Mouse (Mus musculus): ENCODE data around the gene Gm26992. TPM values are rescaled to one million over a fixed set of nuclear protein-coding genes. Genes with fewer than 3 reads are reported as not detected.
A peak's percentile ranks its signal among the peaks of the same experiment; 100 is the strongest.
"Not testable (repeated sequence)": the region's sequence is repeated elsewhere in the genome, so short reads cannot be mapped to it uniquely, and the experiment has no call there.

Gm26992 gene
- not detected for total RNA-seq (2021)
- long read RNA-seq, result 0 reads

GRCm38 (mm10) chrX:103421710-103422109 lies at the start of gene Gm26992:
TSS of gene Gm26992 (plus strand) at chrX:103422010.
- no peak for DNase-seq (ENCODE audit: low spot score in 2 of 2)

- no peak for DNase-seq (ENCODE audit: low spot score in 2 of 2)
Observed at GRCm38 (mm10) chrX:103374250-103374649, 47.6 kb upstream of the Gm26992 start.

- no peak for DNase-seq (ENCODE audit: low spot score in 2 of 2)
Observed at GRCm38 (mm10) chrX:103384528-103384927, 37.3 kb upstream of the Gm26992 start.

- no peak for DNase-seq (ENCODE audit: low spot score in 2 of 2)
Observed at GRCm38 (mm10) chrX:103388131-103388530, 33.7 kb upstream of the Gm26992 start.

GRCm38 (mm10) chrX:103393841-103394240 lies 28.0 kb upstream of the Gm26992 start:
- DNase-seq (ENCODE audit: low spot score in 2 of 2), result no peak

GRCm38 (mm10) chrX:103405021-103405420 lies 16.8 kb upstream of the Gm26992 start:
- DNase-seq (ENCODE audit: low spot score in 2 of 2), result no peak

- DNase-seq (ENCODE audit: low spot score in 2 of 2), result no peak
Observed at GRCm38 (mm10) chrX:103414167-103414566, 7.6 kb upstream of the Gm26992 start, which contains the start of gene Tsx. TSS of gene Tsx (plus strand) at chrX:103414467.

- DNase-seq (ENCODE audit: low spot score in 2 of 2), result no peak
Observed at GRCm38 (mm10) chrX:103427677-103428076, 5.9 kb downstream of the Gm26992 start.

GRCm38 (mm10) chrX:103432293-103432692 lies 10.5 kb downstream of the Gm26992 start:
- no peak for DNase-seq (ENCODE audit: low spot score in 2 of 2)

- no peak for DNase-seq (ENCODE audit: low spot score in 2 of 2)
Observed at GRCm38 (mm10) chrX:103438023-103438422, 16.2 kb downstream of the Gm26992 start.

- DNase-seq (ENCODE audit: low spot score in 2 of 2), result peak in 1 of 2 experiments; percentile 40
Observed at GRCm38 (mm10) chrX:103440803-103441202, 19.0 kb downstream of the Gm26992 start.

- peak; percentile 5 to 27 for DNase-seq (ENCODE audit: low spot score in 2 of 2)
Observed at GRCm38 (mm10) chrX:103443755-103444154, 21.9 kb downstream of the Gm26992 start.

GRCm38 (mm10) chrX:103447539-103448169 lies 25.8 kb downstream of the Gm26992 start:
- peak; percentile 3 to 22 for DNase-seq (ENCODE audit: low spot score in 2 of 2)

GRCm38 (mm10) chrX:103448429-103448828 lies 26.6 kb downstream of the Gm26992 start:
- not testable (repeated sequence) for DNase-seq (ENCODE audit: low spot score in 2 of 2)

GRCm38 (mm10) chrX:103448943-103449722 lies 27.3 kb downstream of the Gm26992 start:
- DNase-seq (ENCODE audit: low spot score in 2 of 2), result not testable (repeated sequence)

GRCm38 (mm10) chrX:103452815-103453214 lies 31.0 kb downstream of the Gm26992 start:
- DNase-seq (ENCODE audit: low spot score in 2 of 2), result no peak

GRCm38 (mm10) chrX:103460056-103460455 lies 38.2 kb downstream of the Gm26992 start:
- peak in 1 of 2 experiments; percentile 5 for DNase-seq (ENCODE audit: low spot score in 2 of 2)

- DNase-seq (ENCODE audit: low spot score in 2 of 2), result no peak
Observed at GRCm38 (mm10) chrX:103468998-103469397, 47.2 kb downstream of the Gm26992 start.

- DNase-seq (ENCODE audit: low spot score in 2 of 2), result no peak
Observed at GRCm38 (mm10) chrX:103472346-103472745, 50.5 kb downstream of the Gm26992 start.

GRCm38 (mm10) chrX:103477507-103477906 lies 55.7 kb downstream of the Gm26992 start:
- DNase-seq (ENCODE audit: low spot score in 2 of 2), result peak; percentile 22 to 54

GRCm38 (mm10) chrX:103481243-103482096 lies 59.7 kb downstream of the Gm26992 start:
- DNase-seq (ENCODE audit: low spot score in 2 of 2), result peak in 1 of 2 experiments; percentile 63
